Mouse (Mus musculus) neural tube, embryonic 11.5 days (tissue): ENCODE measurements around the gene Dock10. TPM values are rescaled to one million over a fixed set of nuclear protein-coding genes. Genes with fewer than 3 reads are reported as not detected.

Experiments used
- ATAC-seq: fragments of 200-750 bp; cut with Nextera tagmentation; 2 replicates; pipeline ENCODE4 v1.8.0; 2017; ENCODE audit warnings: moderate number of reproducible peaks, mild to moderate bottlenecking, moderate TSS enrichment, moderate library complexity; ENCODE audit not compliant: insufficient read depth, low FRiP score, low TSS enrichment
- DNase-seq: peaks from one replicate; pipeline ENCODE4 v3.0.0-alpha.2; 2015; ENCODE audit warnings: low spot score
- H3K27ac ChIP-seq: fragments of 300-500 bp; sonication (generic); 2 replicates; pipeline ENCODE4 v1.5.1; 2014; ENCODE audit warnings: low read depth, mild to moderate bottlenecking, low read length
- H3K27me3 ChIP-seq: fragments of 300-500 bp; sonication (generic); 2 replicates; pipeline ENCODE4 v1.6.1; 2014; ENCODE audit warnings: mild to moderate bottlenecking, low read length, mixed read lengths; ENCODE audit not compliant: control insufficient read depth, insufficient read depth
- H3K36me3 ChIP-seq: fragments of 300-500 bp; sonication (generic); 2 replicates; pipeline ENCODE4 v1.6.1; 2014; ENCODE audit warnings: mild to moderate bottlenecking, low read length, moderate library complexity, mixed read lengths; ENCODE audit not compliant: control insufficient read depth, insufficient read depth
- H3K4me1 ChIP-seq: fragments of 300-500 bp; sonication (generic); 2 replicates; pipeline ENCODE4 v1.6.1; 2014; ENCODE audit warnings: low read length, mixed read lengths; ENCODE audit not compliant: control insufficient read depth, insufficient read depth
- H3K4me2 ChIP-seq: fragments of 300-500 bp; sonication (generic); 2 replicates; pipeline ENCODE4 v1.6.1; 2014; ENCODE audit warnings: low read depth, mild to moderate bottlenecking, moderate library complexity
- H3K4me3 ChIP-seq: fragments of 300-500 bp; sonication (generic); 2 replicates; pipeline ENCODE4 v1.5.1; 2014; ENCODE audit warnings: low read depth, low read length
- H3K9ac ChIP-seq: fragments of 300-500 bp; sonication (generic); 2 replicates; pipeline ENCODE4 v1.6.1; 2014; ENCODE audit warnings: mild to moderate bottlenecking, low read length
- H3K9me3 ChIP-seq: fragments of 300-500 bp; sonication (generic); 2 replicates; pipeline ENCODE4 v1.6.1; 2016; ENCODE audit warnings: low read length; ENCODE audit not compliant: control insufficient read depth
- WGBS: fragments of 180-500 bp; shearing (Covaris S2); extraction: QIAGEN DNeasy Blood & Tissue Kit; methylation state at CpG from one replicate; pipeline ENCODE4 v1.1.7; 2014; 5-methylcytosine and 5-hydroxymethylcytosine counted together
- polyA plus RNA-seq: library from polyadenylated mRNA; unstranded; fragments of >200 nt; fragmentation: Nextera tagmentation; extraction: Ambion mirVana; gene quantifications from 2 replicates; pipeline ENCODE4 v1.2.1, GENCODE M21; 2014

Dock10 gene
- polyA plus RNA-seq, 1 experiment from 2014 or later, result 4.3 TPM

DNA sequence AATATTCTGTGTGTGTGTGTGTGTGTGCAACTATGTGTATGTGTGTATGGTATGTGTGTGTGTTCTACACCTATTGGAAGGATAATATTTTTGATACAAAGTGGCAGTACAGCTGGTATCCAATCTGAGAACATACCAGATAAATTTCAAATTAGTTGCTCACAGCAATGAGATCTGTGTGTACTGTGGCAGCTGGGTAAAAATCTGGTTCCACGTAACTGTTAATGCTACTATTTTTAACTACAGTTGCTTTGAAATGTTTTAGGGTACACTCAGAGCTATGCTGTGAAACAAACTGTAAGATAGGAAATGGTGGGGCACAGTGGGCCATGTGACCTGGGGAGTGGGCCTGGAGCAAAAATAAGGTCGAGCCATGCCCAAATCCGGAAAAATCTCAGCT is 176.1 kb downstream of the Dock10 start:
- no peaks in the 10 kb centered on the region for H3K4me1 ChIP-seq
- no peak overlapping the region for H3K4me2 ChIP-seq
- no peak overlapping the region for H3K4me3 ChIP-seq
- no peaks in the 10 kb centered on the region for H3K36me3 ChIP-seq
- no peaks in the 10 kb centered on the region for H3K9me3 ChIP-seq
- H3K9ac ChIP-seq, result no peak overlapping the region
- H3K27ac ChIP-seq, result no peak overlapping the region
- no peak for DNase-seq
- ATAC-seq, result no peak
- no peaks in the 10 kb centered on the region for H3K27me3 ChIP-seq
- 94% methylated on average over 3 of the region's 3 CpGs for WGBS

DNA sequence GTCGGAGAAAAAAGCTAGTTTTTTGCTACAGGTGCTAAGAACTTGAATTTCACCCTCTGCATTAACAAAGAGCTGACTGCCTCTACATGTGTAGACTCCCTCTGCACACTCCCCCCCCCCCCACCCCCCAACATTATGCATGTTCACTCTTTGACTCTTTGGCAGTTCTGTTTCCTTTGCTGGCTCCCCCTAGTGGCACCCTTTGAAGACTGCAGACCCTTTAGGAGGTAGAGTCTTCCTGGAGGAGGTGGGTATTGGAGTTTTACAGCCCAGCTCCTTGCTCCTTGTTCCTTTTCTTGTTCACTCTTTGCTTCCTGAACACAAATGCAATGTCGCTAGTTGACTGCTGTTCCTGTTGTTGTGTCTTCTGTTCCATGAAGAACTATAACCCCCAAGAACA is 181.4 kb downstream of the Dock10 start:
- H3K27me3 ChIP-seq, result no peaks in the 10 kb centered on the region
- H3K9me3 ChIP-seq, result no peaks in the 10 kb centered on the region
- no peak overlapping the region for H3K9ac ChIP-seq
- no peak overlapping the region for H3K4me3 ChIP-seq
- DNase-seq (no peak), ATAC-seq (no peak)
- H3K27ac ChIP-seq, result no peak overlapping the region
- H3K36me3 ChIP-seq, result no peaks in the 10 kb centered on the region
- no peaks in the 10 kb centered on the region for H3K4me1 ChIP-seq
- WGBS, result 84% methylated on average over 2 of the region's 2 CpGs
- H3K4me2 ChIP-seq, result no peak overlapping the region

DNA sequence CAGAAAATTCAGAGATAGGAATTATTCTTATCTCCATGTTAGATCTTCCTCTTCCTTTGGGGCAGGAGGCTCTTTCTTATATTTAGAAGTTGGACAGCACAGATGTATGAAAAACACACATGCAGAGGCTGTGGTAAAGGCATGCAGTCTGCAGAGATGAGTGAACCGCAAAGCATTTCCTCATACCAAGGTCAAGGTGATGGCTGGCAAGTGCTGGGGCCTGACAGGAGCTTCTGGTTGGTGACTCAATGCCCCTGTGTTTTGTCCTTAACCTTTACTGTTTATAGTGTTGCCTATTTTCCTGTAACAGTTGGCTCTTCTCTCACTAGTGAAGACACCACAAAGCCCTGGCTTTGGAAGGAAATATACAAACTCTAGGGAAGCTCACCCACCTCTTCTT is 201.9 kb downstream of the Dock10 start:
- WGBS, result 88% methylated on average over 1 of the region's 1 CpGs
- Histone ChIP-seq H3K36me3 (no peaks in the 10 kb centered on the region), H3K9ac (no peak overlapping the region), H3K4me1 (no peaks in the 10 kb centered on the region), H3K4me2 (no peak overlapping the region), H3K4me3 (no peak overlapping the region), H3K27me3 (no peaks in the 10 kb centered on the region), H3K27ac (no peak overlapping the region), H3K9me3 (no peaks in the 10 kb centered on the region)
- DNase-seq (no peak), ATAC-seq (no peak)

DNA sequence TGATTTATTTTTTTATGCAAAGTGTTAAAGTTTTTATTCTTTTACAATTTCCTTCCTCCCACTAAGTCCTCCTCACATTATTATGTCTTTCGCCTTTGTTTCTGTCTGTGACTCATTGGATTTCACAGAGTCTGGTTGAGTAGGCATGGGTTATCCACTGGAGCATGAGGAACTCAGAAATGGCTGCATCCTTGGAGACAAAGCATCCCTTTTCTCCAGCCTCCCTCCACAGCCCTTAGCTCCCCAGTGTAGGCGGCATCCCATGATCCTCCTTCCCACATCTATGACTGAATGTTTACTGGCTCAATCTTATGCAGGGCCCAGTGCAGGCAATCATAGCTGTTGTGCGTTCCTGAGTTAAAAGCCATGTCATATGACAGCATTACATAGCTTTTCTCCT is 216.8 kb downstream of the Dock10 start:
- H3K4me2 ChIP-seq, result no peak overlapping the region
- DNase-seq (no peak), ATAC-seq (no peak)
- WGBS, result 94% methylated on average over 3 of the region's 3 CpGs
- no peaks in the 10 kb centered on the region for H3K36me3 ChIP-seq
- H3K4me3 ChIP-seq, result no peak overlapping the region
- H3K4me1 ChIP-seq, result no peaks in the 10 kb centered on the region
- H3K27me3 ChIP-seq, result no peaks in the 10 kb centered on the region
- H3K27ac ChIP-seq, result no peak overlapping the region
- no peaks in the 10 kb centered on the region for H3K9me3 ChIP-seq
- H3K9ac ChIP-seq, result no peak overlapping the region

DNA sequence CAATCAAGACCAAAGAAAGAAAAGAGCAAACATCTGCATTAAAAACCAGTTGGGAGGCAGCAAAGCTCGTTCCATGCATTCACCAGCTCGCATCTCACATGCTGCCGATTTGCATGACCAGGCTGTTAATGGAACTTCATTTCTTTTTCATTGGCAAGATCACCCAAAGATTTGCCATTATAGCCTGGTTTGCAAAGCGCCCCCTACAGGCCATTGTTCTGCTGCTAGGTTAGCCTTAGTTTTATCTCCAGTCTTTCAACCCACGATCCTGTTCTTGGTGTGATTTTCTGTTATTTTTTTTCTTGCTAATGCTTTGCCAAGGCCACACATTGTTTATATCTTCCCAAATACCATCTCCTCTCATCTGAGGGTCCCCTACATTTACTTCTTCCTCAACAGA is 236.1 kb downstream of the Dock10 start:
- Histone ChIP-seq H3K27me3 (no peaks in the 10 kb centered on the region), H3K36me3 (no peaks in the 10 kb centered on the region), H3K27ac (no peak overlapping the region), H3K4me1 (no peaks in the 10 kb centered on the region), H3K4me3 (no peak overlapping the region), H3K9ac (no peak overlapping the region), H3K4me2 (no peak overlapping the region), H3K9me3 (no peaks in the 10 kb centered on the region)
- DNase-seq, result no peak
- no peak for ATAC-seq
- WGBS, result 74% methylated on average over 5 of the region's 5 CpGs

DNA sequence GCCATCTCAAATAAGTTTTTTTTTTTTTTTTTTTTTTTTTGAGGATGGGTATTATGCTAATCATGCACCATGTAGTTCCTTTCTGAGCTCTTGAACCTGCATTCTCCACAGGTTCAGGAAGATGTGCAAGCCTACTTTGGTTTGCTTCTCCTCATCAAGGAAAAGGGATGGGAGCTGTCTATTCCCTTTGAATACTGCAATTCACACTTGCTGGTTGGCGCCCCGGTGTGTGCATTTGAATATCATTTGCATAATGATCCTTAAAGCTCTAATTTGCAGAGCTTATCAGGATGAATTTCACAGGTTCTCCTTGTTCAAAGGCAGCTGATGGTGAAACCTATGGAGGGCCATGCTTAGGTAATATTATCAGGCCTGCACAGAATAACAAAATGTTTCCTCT is 237.9 kb downstream of the Dock10 start:
- H3K9me3 ChIP-seq, result no peaks in the 10 kb centered on the region
- no peak overlapping the region for H3K27ac ChIP-seq
- H3K36me3 ChIP-seq, result no peaks in the 10 kb centered on the region
- DNase-seq (no peak), ATAC-seq (no peak)
- no peak overlapping the region for H3K4me2 ChIP-seq
- no peaks in the 10 kb centered on the region for H3K4me1 ChIP-seq
- H3K4me3 ChIP-seq, result no peak overlapping the region
- WGBS, result 15% methylated on average over 2 of the region's 2 CpGs
- no peaks in the 10 kb centered on the region for H3K27me3 ChIP-seq
- H3K9ac ChIP-seq, result no peak overlapping the region

DNA sequence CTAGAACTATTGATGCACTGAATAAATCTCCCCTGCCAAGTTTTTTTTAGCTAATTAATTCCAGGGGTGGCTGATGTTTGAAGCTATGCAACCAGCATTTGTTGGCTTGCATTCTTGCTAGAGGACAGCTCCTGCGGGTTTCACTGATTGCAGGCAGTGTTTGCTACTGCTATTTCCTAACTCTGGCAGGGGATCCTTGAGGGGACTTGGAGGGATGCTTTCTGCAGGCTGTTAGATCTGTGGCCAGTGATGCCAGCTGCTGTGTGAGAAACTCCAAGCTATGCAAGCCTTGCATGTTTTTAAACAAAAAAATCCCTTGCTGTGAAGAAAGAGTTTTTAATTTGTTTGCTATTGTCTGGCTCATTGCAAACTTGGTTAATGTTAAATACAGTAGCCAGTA is 238.4 kb downstream of the Dock10 start:
- no peak for DNase-seq
- H3K9me3 ChIP-seq, result no peaks in the 10 kb centered on the region
- no peak overlapping the region for H3K9ac ChIP-seq
- no peaks in the 10 kb centered on the region for H3K4me1 ChIP-seq
- no peak overlapping the region for H3K27ac ChIP-seq
- H3K27me3 ChIP-seq, result no peaks in the 10 kb centered on the region
- 0% methylated on average over 1 of the region's 1 CpGs for WGBS
- no peak for ATAC-seq
- no peak overlapping the region for H3K4me2 ChIP-seq
- H3K36me3 ChIP-seq, result no peaks in the 10 kb centered on the region
- H3K4me3 ChIP-seq, result no peak overlapping the region

DNA sequence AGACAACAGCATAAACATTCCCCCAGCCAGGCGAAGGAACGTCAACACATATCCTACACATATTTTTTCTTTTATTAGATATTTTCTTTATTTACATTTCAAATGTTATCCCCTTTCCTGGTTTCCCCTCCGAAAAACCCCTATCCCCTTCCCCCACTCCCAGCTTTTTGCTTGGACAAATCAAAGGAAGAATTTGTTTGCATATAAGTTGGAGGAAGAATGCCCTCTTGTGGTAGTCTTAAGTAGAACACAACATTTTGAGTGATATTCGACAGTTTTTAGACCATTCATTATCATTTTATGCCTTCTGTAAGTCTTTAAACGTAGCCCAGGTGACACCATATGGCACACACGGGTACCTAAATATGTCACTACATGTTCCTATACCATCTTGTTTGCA is 242.5 kb downstream of the Dock10 start:
- H3K9ac ChIP-seq, result no peak overlapping the region
- no peaks in the 10 kb centered on the region for H3K36me3 ChIP-seq
- no peaks in the 10 kb centered on the region for H3K4me1 ChIP-seq
- ATAC-seq (no peak), DNase-seq (no peak)
- H3K4me3 ChIP-seq, result no peak overlapping the region
- H3K27me3 ChIP-seq, result no peaks in the 10 kb centered on the region
- 63% methylated on average over 6 of the region's 6 CpGs for WGBS
- no peak overlapping the region for H3K4me2 ChIP-seq
- no peak overlapping the region for H3K27ac ChIP-seq
- no peaks in the 10 kb centered on the region for H3K9me3 ChIP-seq

DNA sequence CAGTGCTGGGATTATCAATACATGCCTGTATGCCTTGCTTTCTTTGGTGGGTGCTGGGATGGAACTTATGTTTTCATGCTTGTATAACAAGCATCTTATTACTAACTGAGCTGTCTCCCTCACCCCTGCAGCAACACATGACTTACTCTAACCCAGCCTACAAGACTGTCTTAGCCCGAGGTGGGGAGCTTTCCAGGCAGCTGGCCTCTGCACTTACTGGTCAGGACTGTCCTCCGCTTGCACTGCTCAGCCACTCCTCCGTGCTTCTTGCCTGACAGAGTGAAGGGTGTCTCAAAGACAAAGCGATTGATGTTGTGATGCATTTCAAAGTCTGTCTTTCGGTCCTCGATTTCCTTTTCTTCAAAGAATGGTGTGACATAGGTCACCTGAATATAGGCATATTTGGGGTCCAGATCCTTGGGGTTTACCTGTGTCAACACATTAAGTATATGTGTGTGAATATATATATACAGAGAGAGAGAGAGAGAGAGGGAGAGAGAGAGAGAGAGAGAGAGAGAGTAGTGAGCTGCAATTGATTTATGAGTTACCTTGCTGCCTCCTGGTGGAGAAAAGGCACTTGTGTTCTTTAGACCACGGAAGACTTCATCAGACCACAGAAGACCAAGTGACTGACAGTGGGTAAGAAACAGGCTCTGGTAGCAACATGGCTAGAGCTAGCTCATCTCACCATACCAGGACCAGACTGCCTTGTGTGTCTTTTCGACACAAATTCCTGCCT is 245.9 kb downstream of the Dock10 start:
- DNase-seq, result no peak
- ATAC-seq, result no peak
- no peaks in the 10 kb centered on the region for H3K4me1 ChIP-seq
- H3K27ac ChIP-seq, result no peak overlapping the region
- no peaks in the 10 kb centered on the region for H3K9me3 ChIP-seq
- H3K4me2 ChIP-seq, result no peak overlapping the region
- 61% methylated on average over 8 of the region's 8 CpGs for WGBS
- H3K36me3 ChIP-seq, result no peaks in the 10 kb centered on the region
- H3K4me3 ChIP-seq, result no peak overlapping the region
- no peak overlapping the region for H3K9ac ChIP-seq
- H3K27me3 ChIP-seq, result no peaks in the 10 kb centered on the region
